In the genomic region with DNA sequence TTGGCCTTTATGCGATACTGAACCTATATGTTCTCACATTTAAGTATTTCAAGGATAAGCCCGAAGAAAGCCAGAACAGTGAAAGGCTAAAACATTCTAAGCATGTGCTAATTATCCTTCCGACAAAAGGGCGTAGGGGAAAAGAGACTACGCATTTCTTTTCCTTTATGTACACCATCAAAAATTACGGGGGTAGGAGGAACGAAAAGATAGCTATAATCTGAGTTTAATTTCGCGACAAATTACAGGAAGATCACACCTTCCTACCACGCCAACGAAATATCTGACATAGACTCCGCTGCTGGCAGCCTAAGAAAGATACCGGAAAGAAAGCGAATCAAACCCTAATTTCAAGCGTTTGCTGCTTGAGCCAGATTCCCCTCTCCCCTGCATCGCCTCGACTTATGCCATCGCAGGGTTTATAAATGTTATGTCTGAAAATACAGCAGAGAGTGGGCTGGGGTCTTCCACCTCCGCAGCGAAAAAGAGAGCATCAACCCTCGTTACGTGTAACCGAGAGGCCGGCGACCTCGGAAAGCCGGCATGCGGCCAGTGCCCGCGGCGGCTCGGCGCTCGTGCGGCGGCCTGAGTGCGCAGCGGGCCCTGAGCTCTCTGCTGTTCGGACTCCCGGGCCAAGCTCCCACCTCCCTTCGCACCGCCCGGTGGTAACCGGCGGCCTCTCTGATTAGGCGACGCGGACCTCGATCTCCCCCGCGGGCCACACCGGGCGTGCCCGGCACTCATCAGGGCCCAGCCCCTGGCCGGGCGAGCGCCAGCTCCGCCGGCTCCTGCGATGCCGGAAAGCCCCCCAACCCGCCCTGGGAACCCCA, we compare ENCODE assay signal across 1 mouse cellular context.
TF ChIP-seq lines count a peak whose summit lies in the region.

No protein-coding gene starts in this region.

TF ChIP-seq in ES-E14, 5 proteins besides CTCF, POLR2A, EP300 and RAD21:
- TF ChIP-seq HCFC1 (IDR thresholded peaks at IDR 0.05; ENCODE audit: borderline replicate concordance, insufficient read depth, low read length): no peak
- no peak for TF ChIP-seq ZC3H11A (IDR thresholded peaks at IDR 0.05; ENCODE audit: borderline replicate concordance, low read depth, low read length)
- TF ChIP-seq ZNF384 (IDR thresholded peaks at IDR 0.05; ENCODE audit: low read depth, low read length): no peak
- TF ChIP-seq CHD2 (IDR thresholded peaks at IDR 0.05; ENCODE audit: low read depth, low read length): no peak
- no peak for TF ChIP-seq MAFK (IDR thresholded peaks at IDR 0.05; ENCODE audit: insufficient read depth, low read depth, low read length)
